Mouse (Mus musculus) lung, adult 2 months (tissue): Measurements from ENCODE around the gene Zfp119b.

ENCODE experiments used
- CTCF ChIP-seq: fragments of 200-500 bp; IDR thresholded peaks from 2 replicates; pipeline ENCODE4 v1.5.1; 2011; ENCODE audit warnings: mild to moderate bottlenecking, low read length, control low read depth; ENCODE audit not compliant: insufficient read depth
- POLR2A ChIP-seq: fragments of 200-500 bp; IDR thresholded peaks from 2 replicates; pipeline ENCODE4 v1.6.1; 2011; ENCODE audit warnings: low read depth, mild to moderate bottlenecking, control low read depth, low read length, borderline replicate concordance; ENCODE audit errors: extremely low read depth

GRCm38 (mm10) chr17:55932635-55933034, 16.7 kb downstream of the Zfp119b start:
- TF ChIP-seq CTCF (no peak), POLR2A (no peak)
